Mouse (Mus musculus): Measurements from ENCODE around the gene Gm21985.

Gene Gm21985

GRCm38 (mm10) chr2:112265448-112266241 lies 469 bp upstream of the Gm21985 start, which contains the start of gene Slc12a6:
Gene Slc12a6 (plus strand): TSS chr2:112265825.
- peak; percentile 99 for DNase-seq

- peak; percentile 95 for DNase-seq
Measured at GRCm38 (mm10) chr2:112266780-112267179, 666 bp downstream of the Gm21985 start.

- peak; percentile 18 for DNase-seq
Measured at GRCm38 (mm10) chr2:112267547-112268269, 1.6 kb downstream of the Gm21985 start.

- peak; percentile 93 for DNase-seq
Measured at GRCm38 (mm10) chr2:112270011-112270410, 3.9 kb downstream of the Gm21985 start.

- peak; percentile 76 for DNase-seq
Measured at GRCm38 (mm10) chr2:112272909-112273308, 6.8 kb downstream of the Gm21985 start.

GRCm38 (mm10) chr2:112273474-112273873 lies 7.4 kb downstream of the Gm21985 start:
- DNase-seq: peak; percentile 87

GRCm38 (mm10) chr2:112276870-112277269 lies 10.8 kb downstream of the Gm21985 start:
- peak; percentile 49 for DNase-seq

- DNase-seq: peak; percentile 9
Measured at GRCm38 (mm10) chr2:112282846-112283245, 16.7 kb downstream of the Gm21985 start.

- peak; percentile 98 for DNase-seq
Measured at GRCm38 (mm10) chr2:112284363-112285030, 18.4 kb downstream of the Gm21985 start.

- DNase-seq: peak; percentile 19
Measured at GRCm38 (mm10) chr2:112285031-112285390, 18.9 kb downstream of the Gm21985 start.

- peak; percentile 9 for DNase-seq
Measured at GRCm38 (mm10) chr2:112286062-112286461, 19.9 kb downstream of the Gm21985 start.

- DNase-seq: peak; percentile 81
Measured at GRCm38 (mm10) chr2:112287059-112287458, 20.9 kb downstream of the Gm21985 start.

- DNase-seq: peak; percentile 16
Measured at GRCm38 (mm10) chr2:112289507-112289906, 23.4 kb downstream of the Gm21985 start.

- DNase-seq: no peak
Measured at GRCm38 (mm10) chr2:112292823-112293222, 26.7 kb downstream of the Gm21985 start.

- peak; percentile 83 for DNase-seq
Measured at GRCm38 (mm10) chr2:112296211-112296610, 30.1 kb downstream of the Gm21985 start.

GRCm38 (mm10) chr2:112298221-112298620 lies 32.1 kb downstream of the Gm21985 start:
- DNase-seq: peak; percentile 0

GRCm38 (mm10) chr2:112308671-112309070 lies 42.6 kb downstream of the Gm21985 start:
- no peak for DNase-seq

- DNase-seq: peak; percentile 92
Measured at GRCm38 (mm10) chr2:112309161-112309600, 43.1 kb downstream of the Gm21985 start.

GRCm38 (mm10) chr2:112315638-112316037 lies 49.5 kb downstream of the Gm21985 start:
- DNase-seq: peak; percentile 13

GRCm38 (mm10) chr2:112318227-112318626 lies 52.1 kb downstream of the Gm21985 start:
- no peak for DNase-seq

- DNase-seq: peak; percentile 49
Measured at GRCm38 (mm10) chr2:112318905-112319304, 52.8 kb downstream of the Gm21985 start.

GRCm38 (mm10) chr2:112328069-112328777 lies 62.1 kb downstream of the Gm21985 start:
- peak; percentile 74 for DNase-seq
